Mouse (Mus musculus): ENCODE results near the gene Gm45140.
"Not testable (repeated sequence)": the region's sequence is repeated elsewhere in the genome, so short reads cannot be mapped to it uniquely, and the experiment has no call there.

Gm45140 gene

GRCm38 (mm10) chr6:87774466-87774865 lies 61.1 kb downstream of the Gm45140 start:
- no peak for DNase-seq

GRCm38 (mm10) chr6:87770626-87771025 lies 65.0 kb downstream of the Gm45140 start:
- DNase-seq: no peak

- not testable (repeated sequence) for DNase-seq
Observed at GRCm38 (mm10) chr6:87764296-87764695, 71.3 kb downstream of the Gm45140 start.

- no peak for DNase-seq
Observed at GRCm38 (mm10) chr6:87763376-87764280, 72.0 kb downstream of the Gm45140 start.

GRCm38 (mm10) chr6:87762161-87762560 lies 73.4 kb downstream of the Gm45140 start:
- no peak for DNase-seq

- no peak for DNase-seq
Observed at GRCm38 (mm10) chr6:87759850-87760249, 75.7 kb downstream of the Gm45140 start.

- no peak for DNase-seq
Observed at GRCm38 (mm10) chr6:87759404-87759803, 76.2 kb downstream of the Gm45140 start.

- no peak for DNase-seq
Observed at GRCm38 (mm10) chr6:87756896-87757295, 78.7 kb downstream of the Gm45140 start.

- DNase-seq: no peak
Observed at GRCm38 (mm10) chr6:87755196-87755595, 80.4 kb downstream of the Gm45140 start.

GRCm38 (mm10) chr6:87751574-87751973 lies 84.0 kb downstream of the Gm45140 start:
- no peak for DNase-seq

- DNase-seq: no peak
Observed at GRCm38 (mm10) chr6:87750184-87750910, 85.2 kb downstream of the Gm45140 start.

GRCm38 (mm10) chr6:87748531-87748930 lies 87.1 kb downstream of the Gm45140 start:
- DNase-seq: no peak

- no peak for DNase-seq
Observed at GRCm38 (mm10) chr6:87748078-87748477, 87.5 kb downstream of the Gm45140 start.

GRCm38 (mm10) chr6:87746849-87747248 lies 88.7 kb downstream of the Gm45140 start:
- DNase-seq: no peak

GRCm38 (mm10) chr6:87746059-87746458 lies 89.5 kb downstream of the Gm45140 start:
- DNase-seq: no peak

GRCm38 (mm10) chr6:87745301-87745700 lies 90.3 kb downstream of the Gm45140 start:
- no peak for DNase-seq

GRCm38 (mm10) chr6:87744632-87745031 lies 91.0 kb downstream of the Gm45140 start:
- DNase-seq: no peak

GRCm38 (mm10) chr6:87743281-87743680 lies 92.3 kb downstream of the Gm45140 start:
- DNase-seq: no peak

GRCm38 (mm10) chr6:87742804-87743203 lies 92.8 kb downstream of the Gm45140 start:
- no peak for DNase-seq

GRCm38 (mm10) chr6:87741978-87742377 lies 93.6 kb downstream of the Gm45140 start:
- no peak for DNase-seq

GRCm38 (mm10) chr6:87740496-87740895 lies 95.1 kb downstream of the Gm45140 start:
- no peak for DNase-seq

- DNase-seq: no peak
Observed at GRCm38 (mm10) chr6:87739898-87740297, 95.7 kb downstream of the Gm45140 start.
